Mouse (Mus musculus) erythroblast, embryonic 14.5 days (primary cell): ENCODE data around the gene Klhdc8a. TPM values are rescaled to one million over a fixed set of nuclear protein-coding genes. Genes with fewer than 3 reads are reported as not detected.

ENCODE experiments used
- H3K27me3 ChIP-seq: 2 replicates; pipeline ENCODE4 v1.6.1; 2012; ENCODE audit warnings: inconsistent platforms; ENCODE audit not compliant: control insufficient read depth
- H3K36me3 ChIP-seq: 2 replicates; pipeline ENCODE4 v1.6.1; 2012; ENCODE audit warnings: mild to moderate bottlenecking, inconsistent platforms; ENCODE audit not compliant: control insufficient read depth
- H3K4me1 ChIP-seq: 2 replicates; pipeline ENCODE4 v1.6.1; 2012; ENCODE audit warnings: inconsistent platforms; ENCODE audit not compliant: control insufficient read depth
- H3K4me3 ChIP-seq: replicated peaks from 2 replicates; pipeline ENCODE3; 2012; ENCODE audit warnings: moderate library complexity, mild to moderate bottlenecking, inconsistent platforms
- H3K9me3 ChIP-seq: 2 replicates; pipeline ENCODE4 v1.6.1; 2012; ENCODE audit warnings: low read length, inconsistent platforms, mixed read lengths; ENCODE audit not compliant: control insufficient read depth
- GATA1 ChIP-seq: IDR thresholded peaks from 2 replicates; pipeline ENCODE4 v1.6.1; 2012; ENCODE audit warnings: low read length, inconsistent platforms, mixed read lengths
- TAL1 ChIP-seq: IDR thresholded peaks from 3 replicates; pipeline ENCODE4 v1.6.1; 2012; ENCODE audit warnings: low read length, inconsistent platforms, mixed read lengths
- polyA plus RNA-seq: library from polyadenylated mRNA; stranded (reverse); fragments of >175 nt; gene quantifications from 2 replicates; pipeline ENCODE4 v1.2.3, GENCODE M21; 2012

Klhdc8a gene
- polyA plus RNA-seq, 1 experiment, result not detected

DNA sequence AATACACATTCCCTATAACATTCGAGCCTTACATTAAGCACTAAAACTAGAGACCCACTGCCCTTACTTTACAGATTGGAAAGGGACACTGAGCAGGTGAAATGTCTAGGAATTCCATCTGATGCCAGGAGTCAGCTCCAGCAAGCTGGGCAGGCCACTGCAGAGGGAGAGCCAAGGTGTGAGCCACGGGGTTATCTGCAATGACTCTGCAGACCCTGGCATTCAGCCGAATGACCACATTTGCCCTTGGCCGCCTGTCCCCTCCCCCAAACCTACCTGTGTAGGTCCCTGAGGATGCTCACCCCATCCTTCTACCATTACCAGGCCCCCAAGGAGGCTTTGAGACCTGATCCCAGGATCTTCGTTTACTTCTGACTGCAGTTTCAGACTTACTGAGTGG is 1.3 kb downstream of the Klhdc8a start:
- H3K4me1 ChIP-seq, result no peaks in the 10 kb centered on the region
- H3K4me3 ChIP-seq, result no peak overlapping the region
- H3K9me3 ChIP-seq, result no peaks in the 10 kb centered on the region
- no peaks in the 10 kb centered on the region for H3K36me3 ChIP-seq
- TF ChIP-seq GATA1, result no peak
- TF ChIP-seq TAL1, result no peak
- H3K27me3 ChIP-seq, result peaks cover 77% of the 10 kb centered on the region

DNA sequence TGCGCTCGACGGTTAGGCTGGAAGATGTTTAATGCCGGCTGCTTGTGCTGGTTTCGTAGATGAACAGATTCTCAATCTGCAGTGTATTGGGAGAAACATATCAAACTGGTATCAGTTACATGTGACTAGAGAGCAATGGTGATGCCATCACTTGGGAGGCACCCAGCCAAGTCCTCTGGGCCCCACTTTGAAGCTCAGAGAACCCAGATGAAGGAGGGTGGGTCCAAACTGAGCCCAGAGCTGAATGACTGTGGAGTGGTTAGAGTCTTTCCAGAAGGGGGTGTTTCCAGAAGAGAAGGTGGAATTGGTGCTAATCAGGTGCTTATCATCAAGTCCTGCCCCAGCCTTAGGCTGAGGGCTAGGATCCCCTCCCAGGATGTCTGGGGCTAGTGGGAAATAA is 2.8 kb downstream of the Klhdc8a start:
- Histone ChIP-seq H3K9me3 (no peaks in the 10 kb centered on the region), H3K4me3 (no peak overlapping the region), H3K4me1 (no peaks in the 10 kb centered on the region), H3K36me3 (no peaks in the 10 kb centered on the region), H3K27me3 (peaks cover 69% of the 10 kb centered on the region)
- TF ChIP-seq GATA1 (no peak), TAL1 (no peak)

DNA sequence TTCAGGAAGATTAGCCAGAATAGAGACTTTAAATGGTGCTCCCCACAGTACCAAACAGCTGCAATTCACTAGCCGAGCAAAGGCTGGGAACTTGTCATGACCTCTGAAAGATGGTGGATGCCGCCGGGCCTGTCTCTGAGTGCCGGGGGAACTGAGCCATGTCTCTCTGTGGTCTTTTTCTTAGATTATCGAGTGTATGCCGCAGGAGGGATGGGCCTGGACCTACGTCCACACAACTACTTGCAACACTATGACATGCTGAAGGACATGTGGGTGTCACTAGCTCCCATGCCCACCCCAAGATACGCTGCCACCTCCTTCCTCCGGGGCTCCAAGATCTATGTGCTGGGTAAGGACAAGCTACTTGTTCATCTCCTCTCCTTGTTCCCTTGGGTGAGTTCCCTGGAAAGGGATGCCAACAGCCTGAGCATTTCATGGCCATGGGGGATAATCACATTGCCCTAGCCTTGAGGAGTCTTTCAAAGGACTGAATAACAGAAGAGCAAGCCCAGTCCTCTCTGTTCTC is 4.0 kb downstream of the Klhdc8a start:
- Histone ChIP-seq H3K9me3 (no peaks in the 10 kb centered on the region), H3K27me3 (peaks cover 61% of the 10 kb centered on the region), H3K4me3 (no peak overlapping the region), H3K36me3 (no peaks in the 10 kb centered on the region), H3K4me1 (no peaks in the 10 kb centered on the region)
- TF ChIP-seq TAL1, result no peak
- TF ChIP-seq GATA1, result no peak

DNA sequence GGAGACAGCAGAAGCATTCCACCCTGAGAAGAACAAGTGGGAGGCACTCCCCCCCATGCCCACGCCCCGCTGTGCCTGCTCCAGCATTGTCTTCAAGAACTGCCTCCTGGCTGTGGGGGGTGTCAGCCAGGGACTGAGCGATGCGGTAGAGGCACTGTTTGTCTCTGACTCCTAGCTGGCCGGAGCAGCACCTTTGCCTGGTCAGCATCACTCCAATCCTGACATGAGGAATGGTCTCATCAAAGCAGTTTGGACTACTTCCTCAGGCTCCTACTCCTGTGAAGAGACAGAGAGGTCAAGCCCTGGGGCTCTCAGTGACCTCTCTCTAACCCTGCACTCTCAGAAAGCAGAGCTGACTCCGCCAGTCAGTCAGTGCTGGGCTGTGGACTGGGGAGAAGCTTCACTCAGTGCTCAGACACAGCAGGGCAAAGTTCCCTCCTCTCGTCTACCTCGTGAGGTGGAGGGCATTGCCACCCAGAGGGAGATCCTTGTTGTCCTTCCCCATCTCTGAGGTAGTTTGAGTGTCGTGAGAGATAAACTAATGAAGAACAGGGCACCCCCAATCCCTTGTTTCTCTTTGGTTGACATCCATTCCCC is 6.3 kb downstream of the Klhdc8a start:
- H3K9me3 ChIP-seq, result no peaks in the 10 kb centered on the region
- no peak overlapping the region for H3K4me3 ChIP-seq
- H3K36me3 ChIP-seq, result no peaks in the 10 kb centered on the region
- no peak for TF ChIP-seq GATA1
- TF ChIP-seq TAL1, result no peak
- H3K27me3 ChIP-seq, result peaks cover 48% of the 10 kb centered on the region
- H3K4me1 ChIP-seq, result no peaks in the 10 kb centered on the region

DNA sequence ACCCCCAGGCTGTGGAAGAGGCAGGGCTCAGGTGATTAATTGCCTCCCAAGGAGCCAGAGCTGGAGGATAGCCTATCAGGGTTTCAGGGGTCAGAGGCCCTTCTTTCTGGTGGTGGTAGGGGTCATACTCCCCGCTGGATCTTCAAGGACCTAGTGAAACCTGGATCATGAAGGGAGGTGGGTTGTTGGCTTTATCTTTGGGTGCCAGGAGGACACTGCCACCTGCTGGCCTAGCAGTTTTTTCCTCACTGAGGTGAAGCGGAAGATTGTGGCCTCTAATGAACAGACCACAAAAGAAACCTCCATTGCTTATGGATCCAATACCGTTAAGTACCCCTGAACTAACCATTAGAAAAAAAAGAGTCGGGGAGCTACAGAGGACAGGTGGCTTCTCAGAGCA is 7.7 kb downstream of the Klhdc8a start:
- no peaks in the 10 kb centered on the region for H3K4me1 ChIP-seq
- no peak for TF ChIP-seq GATA1
- no peak for TF ChIP-seq TAL1
- no peak overlapping the region for H3K4me3 ChIP-seq
- peaks cover 44% of the 10 kb centered on the region for H3K27me3 ChIP-seq
- no peaks in the 10 kb centered on the region for H3K9me3 ChIP-seq
- H3K36me3 ChIP-seq, result no peaks in the 10 kb centered on the region

DNA sequence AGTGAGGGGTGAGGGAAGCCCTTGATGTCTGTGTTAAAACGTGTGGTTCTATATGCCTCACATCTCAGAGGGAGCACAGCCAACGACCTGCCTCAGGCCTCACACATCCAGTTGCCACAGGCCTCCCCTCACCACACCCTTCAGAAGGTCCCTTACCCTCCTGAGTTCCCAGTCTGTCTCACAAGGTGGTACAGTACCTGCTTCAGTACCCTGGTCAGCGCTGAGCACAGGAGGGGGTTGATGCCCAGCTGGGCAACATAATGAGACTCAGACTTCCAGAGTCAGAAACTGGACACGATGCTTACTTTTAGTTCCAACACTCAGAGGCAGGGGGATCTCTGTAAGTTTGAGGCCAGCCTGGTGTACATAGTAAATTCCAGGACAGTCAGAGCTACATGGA is 8.4 kb downstream of the Klhdc8a start:
- Histone ChIP-seq H3K27me3 (peaks cover 44% of the 10 kb centered on the region), H3K9me3 (no peaks in the 10 kb centered on the region), H3K4me1 (no peaks in the 10 kb centered on the region), H3K36me3 (no peaks in the 10 kb centered on the region), H3K4me3 (no peak overlapping the region)
- TF ChIP-seq GATA1, result no peak
- TF ChIP-seq TAL1, result no peak

DNA sequence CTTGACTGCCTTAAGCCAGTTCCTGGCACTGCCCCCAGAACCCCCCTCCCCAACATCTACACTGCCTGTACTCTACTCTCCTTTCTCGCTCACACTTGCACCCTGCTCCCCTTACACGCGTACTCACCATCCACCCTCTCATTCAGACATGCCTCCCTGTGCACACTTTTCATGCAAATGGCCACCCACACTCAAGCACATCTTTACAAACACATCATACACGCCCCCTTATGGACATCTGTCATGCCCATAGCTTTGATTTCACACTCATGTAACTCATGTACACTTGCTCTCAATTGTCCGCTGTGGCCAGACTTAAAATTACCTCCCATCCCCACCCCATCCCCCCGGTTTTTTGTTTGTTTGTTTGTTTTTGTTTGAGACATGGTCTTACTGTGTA is 9.5 kb downstream of the Klhdc8a start:
- Histone ChIP-seq H3K4me1 (peaks cover 2% of the 10 kb centered on the region; the same call in 1 of the 2 replicates), H3K9me3 (no peaks in the 10 kb centered on the region), H3K4me3 (no peak overlapping the region), H3K27me3 (peaks cover 47% of the 10 kb centered on the region), H3K36me3 (no peaks in the 10 kb centered on the region)
- TF ChIP-seq GATA1 (no peak), TAL1 (no peak)

DNA sequence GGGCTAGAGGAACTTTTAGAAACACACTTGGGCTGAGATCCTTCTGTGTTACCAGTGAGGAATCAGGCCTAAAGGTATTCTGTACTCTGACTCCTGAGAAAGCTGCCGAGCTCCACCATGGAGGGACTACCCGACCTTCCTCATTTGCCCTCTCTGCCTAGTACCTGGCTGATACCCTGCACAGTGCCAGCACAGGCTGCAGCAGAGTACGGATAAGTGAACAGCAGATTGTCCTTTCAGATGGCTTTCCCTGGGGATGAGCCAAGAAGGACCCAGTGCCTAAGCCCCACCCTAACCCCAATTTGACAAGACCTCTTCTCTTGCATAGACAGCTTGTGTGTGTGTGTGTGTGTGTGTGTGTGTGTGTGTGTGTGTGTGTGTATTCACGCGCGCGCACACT is 10.2 kb downstream of the Klhdc8a start:
- Histone ChIP-seq H3K36me3 (no peaks in the 10 kb centered on the region), H3K9me3 (no peaks in the 10 kb centered on the region), H3K4me3 (no peak overlapping the region), H3K4me1 (peaks cover 2% of the 10 kb centered on the region; the same call in 1 of the 2 replicates), H3K27me3 (peaks cover 50% of the 10 kb centered on the region)
- TF ChIP-seq GATA1, result no peak
- no peak for TF ChIP-seq TAL1

GRCm38 (mm10) chr1:132310754-132311153 is 12.3 kb downstream of the Klhdc8a start:
- H3K27me3 ChIP-seq, result peaks cover 65% of the 10 kb centered on the region
- H3K4me1 ChIP-seq, result peaks cover 4% of the 10 kb centered on the region
- peaks cover 2% of the 10 kb centered on the region for H3K9me3 ChIP-seq
- H3K4me3 ChIP-seq, result no peak overlapping the region
- no peak for TF ChIP-seq GATA1
- no peak for TF ChIP-seq TAL1
- no peaks in the 10 kb centered on the region for H3K36me3 ChIP-seq
